Mouse (Mus musculus) liver, embryonic 15.5 days (tissue): ENCODE measurements around the gene Insl3. TPM values are rescaled to one million over a fixed set of nuclear protein-coding genes. Genes with fewer than 3 reads are reported as not detected.
"Not testable (repeated sequence)": the region's sequence is repeated elsewhere in the genome, so short reads cannot be mapped to it uniquely, and the experiment has no call there.

ENCODE experiments used
- ATAC-seq: fragments of 200-750 bp; cut with Nextera tagmentation; 2 replicates; pipeline ENCODE4 v1.8.0; 2017; ENCODE audit warnings: moderate number of reproducible peaks, mild to moderate bottlenecking, moderate library complexity; ENCODE audit not compliant: insufficient read depth
- H3K27ac ChIP-seq: fragments of 300-500 bp; sonication (generic); replicated peaks from 2 replicates; pipeline ENCODE4 v1.5.1; 2015; ENCODE audit warnings: mild to moderate bottlenecking, inconsistent platforms
- H3K27me3 ChIP-seq: fragments of 300-500 bp; sonication (generic); 2 replicates; pipeline ENCODE4 v1.6.1; 2015; ENCODE audit warnings: mild to moderate bottlenecking, inconsistent platforms
- H3K36me3 ChIP-seq: fragments of 300-500 bp; sonication (generic); replicated peaks from 2 replicates; pipeline ENCODE4 v1.6.1; 2015; ENCODE audit warnings: moderate library complexity, mild to moderate bottlenecking, inconsistent platforms
- H3K4me1 ChIP-seq: fragments of 300-500 bp; sonication (generic); replicated peaks from 2 replicates; pipeline ENCODE4 v1.6.1; 2015; ENCODE audit warnings: inconsistent platforms
- H3K4me2 ChIP-seq: fragments of 300-500 bp; sonication (generic); 2 replicates; pipeline ENCODE4 v1.6.1; 2015; ENCODE audit warnings: moderate library complexity, mild to moderate bottlenecking, inconsistent platforms
- H3K4me3 ChIP-seq: fragments of 300-500 bp; sonication (generic); replicated peaks from 2 replicates; pipeline ENCODE4 v1.5.1; 2015; ENCODE audit warnings: mild to moderate bottlenecking, inconsistent platforms
- H3K9ac ChIP-seq: fragments of 300-500 bp; sonication (generic); 2 replicates; pipeline ENCODE4 v1.6.1; 2015; ENCODE audit warnings: moderate library complexity, mild to moderate bottlenecking, inconsistent platforms
- H3K9me3 ChIP-seq: fragments of 300-500 bp; sonication (generic); replicated peaks from 2 replicates; pipeline ENCODE4 v1.6.1; 2016; ENCODE audit warnings: inconsistent platforms
- WGBS: fragments of 180-500 bp; shearing (Covaris S2); methylation state at CpG from one replicate; pipeline ENCODE4 v1.1.7; 2015; ENCODE audit warnings: mixed read lengths; ENCODE audit not compliant: insufficient replicate concordance; 5-methylcytosine and 5-hydroxymethylcytosine counted together
- polyA plus RNA-seq: library from polyadenylated mRNA; unstranded; fragments of >200 nt; fragmentation: Nextera tagmentation; extraction: Ambion mirVana; gene quantifications from 2 replicates; pipeline ENCODE4 v1.2.1, GENCODE M21; 2015

Insl3 gene
- polyA plus RNA-seq, 1 experiment from 2014 or later, result 3.0 TPM

GRCm38 (mm10) chr8:71693166-71694041 is 4.4 kb downstream of the Insl3 start:
- H3K27ac ChIP-seq, result no peak overlapping the region
- H3K9me3 ChIP-seq, result no peaks in the 10 kb centered on the region
- no peak overlapping the region for H3K4me3 ChIP-seq
- no peak overlapping the region for H3K9ac ChIP-seq
- 0 out of 2 replicates have a peak, but pooled peaks cover 5% of the 10 kb centered on the region for H3K4me1 ChIP-seq
- peaks cover 92% of the 10 kb centered on the region for H3K27me3 ChIP-seq
- WGBS, result 8% methylated on average over 68 of the region's 68 CpGs
- no peaks in the 10 kb centered on the region for H3K36me3 ChIP-seq
- H3K4me2 ChIP-seq, result no peak overlapping the region
- no peak for ATAC-seq

DNA sequence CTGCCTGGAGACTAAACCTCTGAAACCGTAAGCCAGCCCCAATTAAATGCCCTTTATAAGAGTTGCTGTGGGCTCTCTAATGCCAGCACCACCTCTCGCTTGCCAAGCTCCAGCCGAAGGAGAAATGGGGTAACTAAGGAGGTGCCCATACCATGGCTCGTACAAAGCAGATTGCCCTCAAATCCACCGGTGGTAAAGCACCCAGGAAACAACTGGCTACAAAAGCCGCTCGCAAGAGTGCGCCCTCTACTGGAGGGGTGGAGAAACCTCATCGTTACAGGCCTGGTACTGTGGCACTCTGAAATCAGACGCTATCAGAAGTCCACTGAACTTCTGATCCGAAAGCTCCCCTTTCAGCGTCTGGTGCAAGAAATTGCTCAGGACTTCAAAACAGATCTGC is 6.4 kb downstream of the Insl3 start:
- not testable (repeated sequence) for H3K9me3 ChIP-seq

DNA sequence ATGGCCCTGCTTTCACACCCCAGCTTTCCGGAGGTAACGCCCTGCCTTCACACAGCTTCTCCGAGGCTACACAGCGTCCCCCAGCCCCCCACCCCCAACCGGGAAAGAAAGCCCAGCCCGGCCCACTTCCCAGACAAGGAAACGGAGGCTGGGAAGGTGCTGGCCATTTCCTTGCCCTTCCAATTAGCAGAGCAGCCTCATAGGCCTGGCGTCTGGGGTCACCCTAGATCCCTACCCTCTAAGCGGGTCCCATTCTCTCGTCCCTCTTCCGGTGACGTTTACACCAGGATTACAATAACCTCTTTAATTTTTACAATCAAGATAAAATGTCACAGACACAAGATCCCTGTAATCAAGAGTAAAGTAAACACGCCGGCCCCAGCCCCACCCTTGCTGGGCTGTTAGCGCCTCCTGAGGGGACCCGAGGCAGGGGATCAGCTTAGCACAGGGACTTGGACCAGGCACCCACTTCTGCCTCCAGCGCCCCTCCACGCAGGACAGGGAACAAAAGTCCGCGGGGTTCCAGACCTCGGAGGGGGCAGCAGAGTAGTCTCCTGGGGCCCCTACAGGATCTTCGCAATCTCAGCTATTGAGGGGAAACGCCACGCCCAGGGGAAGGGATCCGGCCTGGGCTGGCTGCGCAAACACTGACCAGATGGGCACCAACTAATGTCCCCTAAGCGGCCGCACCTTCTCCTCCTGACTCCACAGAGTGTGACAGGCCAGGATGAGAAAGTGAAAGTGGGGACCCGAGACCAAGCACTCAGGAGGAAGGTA is 11.7 kb downstream of the Insl3 start:
- no peaks in the 10 kb centered on the region for H3K9me3 ChIP-seq
- H3K9ac ChIP-seq, result peak overlapping the region; percentile 47
- ATAC-seq, result no peak
- no peak overlapping the region for H3K27ac ChIP-seq
- H3K27me3 ChIP-seq, result peaks cover 67% of the 10 kb centered on the region
- WGBS, result 12% methylated on average over 29 of the region's 29 CpGs
- H3K4me3 ChIP-seq, result peak overlapping the region; percentile 57
- H3K4me1 ChIP-seq, result peaks cover 55% of the 10 kb centered on the region
- H3K36me3 ChIP-seq, result no peaks in the 10 kb centered on the region
- peak overlapping the region; percentile 74 for H3K4me2 ChIP-seq

More for the DNA sequence above, 6.4 kb downstream of the Insl3 start:
- not testable (repeated sequence) for H3K4me3 ChIP-seq, H3K9ac ChIP-seq, H3K36me3 ChIP-seq, ATAC-seq, H3K4me2 ChIP-seq, H3K27ac ChIP-seq
- peaks cover 92% of the 10 kb centered on the region for H3K27me3 ChIP-seq
- WGBS, result 60% methylated on average over 12 of the region's 12 CpGs
- H3K4me1 ChIP-seq, result peaks cover 15% of the 10 kb centered on the region

DNA sequence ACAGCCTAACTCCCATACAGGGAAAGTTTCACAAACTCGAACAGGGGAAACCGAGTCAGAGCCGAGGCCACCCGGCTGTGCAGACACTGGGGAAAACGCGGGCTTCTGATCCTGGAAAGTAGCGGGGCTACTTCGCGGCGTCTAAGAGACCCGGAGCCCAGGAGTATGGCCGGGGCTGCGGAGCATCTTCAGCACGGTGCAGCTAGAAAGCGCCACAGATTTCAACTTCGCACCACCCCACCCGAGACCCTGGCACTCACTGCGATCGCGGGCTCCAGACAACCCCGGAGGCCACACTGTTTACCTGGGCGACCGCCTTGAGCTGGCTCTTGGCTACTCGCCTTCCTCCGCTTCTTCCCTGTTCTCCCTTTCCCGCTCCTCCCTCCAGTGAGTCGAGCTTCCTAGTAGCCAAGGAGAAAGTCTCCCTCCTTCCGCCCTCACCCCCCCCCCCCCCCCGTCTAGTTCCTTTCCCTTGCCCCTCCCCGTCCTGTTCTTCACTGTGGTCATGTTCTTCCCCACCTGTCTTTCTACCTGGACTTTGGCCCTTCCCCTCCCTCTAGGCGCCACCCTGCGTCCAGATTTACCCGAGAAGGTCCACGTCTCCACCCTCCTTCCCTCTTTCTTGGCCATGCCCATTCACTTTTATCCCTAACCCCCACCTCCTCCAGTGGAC is 12.5 kb downstream of the Insl3 start, which contains the start of gene B3gnt3:
B3gnt3 (minus strand) TSS at position 376 of the 673 bp plus-strand sequence.
- no peaks in the 10 kb centered on the region for H3K9me3 ChIP-seq
- 10% methylated on average over 32 of the region's 34 CpGs for WGBS
- peak within 1 kb of the TSS; percentile 57 for H3K4me3 ChIP-seq
- no peaks in the 10 kb centered on the region for H3K36me3 ChIP-seq
- no peak for ATAC-seq
- H3K4me2 ChIP-seq, result peak within 1 kb of the TSS; percentile 74
- H3K27me3 ChIP-seq, result peaks cover 61% of the 10 kb centered on the region
- peaks cover 55% of the 10 kb centered on the region for H3K4me1 ChIP-seq
- H3K9ac ChIP-seq, result peak within 1 kb of the TSS; percentile 62
- peak within 1 kb of the TSS; percentile 89 for H3K27ac ChIP-seq

DNA sequence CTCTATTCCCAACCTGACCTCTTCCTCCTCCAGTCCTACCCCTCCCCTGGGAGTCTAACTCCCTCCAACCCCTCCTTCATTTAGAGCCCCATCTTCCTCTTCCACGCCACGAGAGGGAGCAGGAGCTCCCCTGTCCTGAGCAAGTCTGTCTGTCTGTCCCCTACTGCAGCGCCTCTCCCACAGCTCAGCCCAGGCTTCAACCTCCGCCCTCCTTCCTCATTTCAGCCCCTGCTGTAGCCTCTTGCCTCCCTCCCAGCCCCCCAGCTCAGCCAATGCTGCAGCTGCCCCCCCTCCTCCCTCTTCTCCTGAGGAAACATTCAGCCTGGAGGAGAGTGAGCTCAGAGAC is 13.0 kb downstream of the Insl3 start:
- Histone ChIP-seq H3K9me3 (no peaks in the 10 kb centered on the region), H3K36me3 (no peaks in the 10 kb centered on the region), H3K4me1 (peaks cover 55% of the 10 kb centered on the region), H3K4me2 (peak overlapping the region; percentile 74), H3K27me3 (peaks cover 56% of the 10 kb centered on the region), H3K9ac (peak overlapping the region; percentile 62), H3K4me3 (peak overlapping the region; percentile 57), H3K27ac (peak overlapping the region; percentile 89)
- no peak for ATAC-seq
- 4% methylated on average over 4 of the region's 4 CpGs for WGBS

- Histone ChIP-seq H3K27ac (peak overlapping the region; percentile 89), H3K4me3 (peak overlapping the region; percentile 57)
These were observed 13.9 kb downstream of the Insl3 start for GRCm38 (mm10) chr8:71702923-71703322.

DNA sequence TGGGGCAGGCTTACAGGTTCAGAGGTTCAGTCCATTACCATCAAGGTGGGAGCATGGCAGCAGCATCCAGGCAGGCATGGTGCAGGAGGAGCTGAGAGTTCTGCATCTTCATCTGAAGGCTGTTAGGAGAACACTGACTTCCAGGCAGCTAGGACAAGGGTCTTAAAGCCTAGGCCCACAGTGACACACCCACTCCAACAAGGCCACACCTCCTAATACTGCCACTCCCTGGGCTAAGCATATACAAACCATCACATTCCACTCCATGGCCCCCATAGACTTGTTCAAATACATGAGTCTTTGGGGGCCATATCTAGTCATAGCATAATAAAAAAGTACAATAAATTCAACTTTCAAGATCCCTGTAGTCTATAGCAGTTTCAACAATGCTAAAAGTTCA is 14.4 kb downstream of the Insl3 start:
- ATAC-seq, result peak; percentile 85
- H3K4me3 ChIP-seq, result peak overlapping the region; percentile 57
- H3K9me3 ChIP-seq, H3K36me3 ChIP-seq: not testable (repeated sequence)
- peaks cover 55% of the 10 kb centered on the region for H3K4me1 ChIP-seq
- H3K4me2 ChIP-seq, result peak overlapping the region; percentile 74
- peak overlapping the region; percentile 89 for H3K27ac ChIP-seq
- H3K9ac ChIP-seq, result peak overlapping the region; percentile 62
- H3K27me3 ChIP-seq, result peaks cover 48% of the 10 kb centered on the region

More at GRCm38 (mm10) chr8:71702923-71703322, 13.9 kb downstream of the Insl3 start:
- peak overlapping the region; percentile 74 for H3K4me2 ChIP-seq
- H3K27me3 ChIP-seq, result peaks cover 52% of the 10 kb centered on the region
- H3K36me3 ChIP-seq, result no peaks in the 10 kb centered on the region
- 35% methylated on average over 3 of the region's 3 CpGs for WGBS
- ATAC-seq, result peak; percentile 99
- H3K4me1 ChIP-seq, result peaks cover 55% of the 10 kb centered on the region
- H3K9ac ChIP-seq, result peak overlapping the region; percentile 62
- H3K9me3 ChIP-seq, result no peaks in the 10 kb centered on the region

- Histone ChIP-seq H3K36me3 (peaks cover 18% of the 10 kb centered on the region; the same call in 1 of the 2 replicates), H3K9me3 (no peaks in the 10 kb centered on the region), H3K27ac (no peak overlapping the region), H3K4me1 (peaks cover 33% of the 10 kb centered on the region), H3K9ac (no peak overlapping the region), H3K4me2 (no peak overlapping the region), H3K27me3 (peaks cover 8% of the 10 kb centered on the region), H3K4me3 (no peak overlapping the region)
- 38% methylated on average over 8 of the region's 8 CpGs for WGBS
- ATAC-seq, result no peak
These were observed 18.9 kb downstream of the Insl3 start for GRCm38 (mm10) chr8:71707874-71708273.

GRCm38 (mm10) chr8:71709134-71709799 is 20.3 kb downstream of the Insl3 start:
- WGBS, result 70% methylated on average over 25 of the region's 25 CpGs
- Histone ChIP-seq H3K4me1 (peaks cover 19% of the 10 kb centered on the region), H3K9ac (no peak overlapping the region), H3K36me3 (peaks cover 26% of the 10 kb centered on the region), H3K9me3 (no peaks in the 10 kb centered on the region), H3K27ac (no peak overlapping the region), H3K27me3 (peaks cover 8% of the 10 kb centered on the region), H3K4me3 (no peak overlapping the region), H3K4me2 (peak overlapping the region; percentile 47)
- peak; percentile 23; the same call in 1 of the 2 replicates for ATAC-seq

DNA sequence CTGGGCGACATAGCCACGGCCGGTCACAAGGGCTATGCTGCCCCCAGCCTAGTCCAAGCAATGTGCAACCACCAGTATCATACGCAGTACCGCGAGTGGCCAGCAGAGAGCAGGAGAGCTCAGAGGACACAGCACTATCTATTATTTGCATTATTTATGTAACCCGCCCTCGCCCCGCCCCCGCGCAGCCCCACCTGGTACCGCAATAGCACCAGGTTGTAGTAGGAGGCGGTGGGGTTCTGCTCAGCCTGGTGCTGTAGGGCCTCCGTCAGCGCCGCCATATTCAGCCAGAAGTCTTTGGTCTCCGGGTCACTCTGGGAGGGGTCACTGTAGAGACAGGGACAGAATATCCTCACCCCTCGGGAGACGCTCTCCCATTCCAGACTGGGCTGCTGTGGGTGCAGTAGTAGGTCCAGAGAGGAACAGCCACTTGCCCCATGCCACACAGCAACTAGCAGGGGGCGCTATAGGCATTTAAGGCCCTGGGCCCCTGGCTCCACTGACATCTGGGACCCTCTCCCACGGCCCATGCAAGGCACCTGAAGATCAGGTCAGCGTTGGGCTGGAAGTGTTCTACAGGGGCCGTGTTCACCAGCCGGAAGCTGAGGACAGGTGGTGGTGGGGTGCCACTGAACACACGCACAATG is 20.9 kb downstream of the Insl3 start:
- Histone ChIP-seq H3K4me2 (peak overlapping the region; percentile 47), H3K27me3 (peaks cover 5% of the 10 kb centered on the region), H3K9me3 (no peaks in the 10 kb centered on the region), H3K4me1 (peaks cover 14% of the 10 kb centered on the region), H3K4me3 (no peak overlapping the region), H3K9ac (no peak overlapping the region), H3K36me3 (peaks cover 33% of the 10 kb centered on the region), H3K27ac (no peak overlapping the region)
- 28% methylated on average over 25 of the region's 25 CpGs for WGBS
- ATAC-seq, result peak; percentile 62
